Mouse (Mus musculus): ENCODE results near the gene Capza1. TPM values are rescaled to one million over a fixed set of nuclear protein-coding genes. Genes with fewer than 3 reads are reported as not detected.

Gene Capza1
- total RNA-seq, 2 experiments from 2014 or later = 39.2 to 56.7 TPM

DNA sequence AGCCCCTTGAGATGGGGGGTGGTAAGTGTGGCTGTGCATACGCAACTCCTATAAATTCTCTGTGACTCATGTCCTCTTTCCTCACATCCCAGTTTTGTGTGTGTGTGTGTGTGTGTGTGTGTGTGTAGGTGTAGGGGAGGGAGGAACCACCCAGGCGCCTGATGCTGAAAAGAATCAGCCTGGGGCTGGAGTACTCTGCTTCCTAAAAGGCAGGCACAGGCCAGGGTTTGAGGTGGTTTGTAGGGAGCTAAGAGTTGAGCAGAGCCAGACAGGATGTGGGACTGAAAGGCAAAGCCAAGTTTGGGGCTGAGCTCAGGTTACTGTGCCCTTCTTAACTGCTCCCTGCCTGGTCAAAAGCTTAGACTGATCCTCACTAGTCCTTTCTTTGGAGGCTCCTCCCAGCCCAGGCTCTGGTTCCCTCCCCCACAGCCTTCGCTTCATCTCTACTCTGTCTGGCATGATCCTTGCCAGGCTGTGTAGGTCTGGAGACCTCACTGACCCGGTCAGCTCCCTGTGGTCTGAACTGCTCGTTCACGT, 73.8 kb downstream of the Capza1 start:
- DNase-seq (ENCODE audit: low spot score in 2 of 2) = peak in 1 of 2 experiments; percentile 39

DNA sequence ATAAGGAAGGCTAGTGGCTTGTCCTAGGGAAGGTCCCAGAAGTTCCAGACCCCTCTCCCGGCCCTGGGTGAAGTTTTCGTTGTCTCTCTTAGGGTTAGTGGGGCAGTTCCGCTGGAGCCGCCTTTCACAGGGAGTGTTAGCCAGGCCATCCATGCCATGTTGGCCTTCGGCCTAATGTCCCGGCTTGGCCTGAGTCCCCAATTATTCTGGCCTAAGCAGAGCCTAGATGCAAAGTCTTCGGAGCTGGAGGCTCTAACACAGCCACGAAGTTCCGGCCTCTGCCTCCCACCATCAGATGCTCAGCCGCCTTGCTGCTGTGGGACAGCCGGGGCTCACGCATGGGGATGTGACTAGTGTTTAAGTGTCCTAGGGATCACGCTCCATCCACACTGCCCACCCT, 74.5 kb downstream of the Capza1 start:
- DNase-seq (ENCODE audit: low spot score in 2 of 2) = peak; percentile 23 to 45

DNA sequence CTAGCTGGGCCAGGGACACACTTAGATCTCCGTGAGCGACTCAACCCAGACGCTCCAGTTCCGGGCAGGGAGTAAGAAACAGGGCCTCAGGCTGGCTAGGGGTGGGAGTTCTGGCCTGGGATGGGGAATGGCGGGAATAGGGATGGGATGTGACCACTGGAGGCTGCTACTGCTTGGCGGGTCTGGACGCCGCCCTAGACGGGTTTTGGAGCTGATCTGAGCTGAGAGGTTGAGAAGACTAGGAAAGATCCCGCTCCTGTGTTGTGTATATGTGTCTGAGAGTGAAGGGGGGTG, 75.0 kb downstream of the Capza1 start:
- DNase-seq (ENCODE audit: low spot score in 2 of 2) = peak in 1 of 2 experiments; percentile 19

- DNase-seq (ENCODE audit: low spot score in 2 of 2) = peak; percentile 74 to 82
Measured at GRCm38 (mm10) chr3:104788561-104789311, 75.6 kb downstream of the Capza1 start.

DNA sequence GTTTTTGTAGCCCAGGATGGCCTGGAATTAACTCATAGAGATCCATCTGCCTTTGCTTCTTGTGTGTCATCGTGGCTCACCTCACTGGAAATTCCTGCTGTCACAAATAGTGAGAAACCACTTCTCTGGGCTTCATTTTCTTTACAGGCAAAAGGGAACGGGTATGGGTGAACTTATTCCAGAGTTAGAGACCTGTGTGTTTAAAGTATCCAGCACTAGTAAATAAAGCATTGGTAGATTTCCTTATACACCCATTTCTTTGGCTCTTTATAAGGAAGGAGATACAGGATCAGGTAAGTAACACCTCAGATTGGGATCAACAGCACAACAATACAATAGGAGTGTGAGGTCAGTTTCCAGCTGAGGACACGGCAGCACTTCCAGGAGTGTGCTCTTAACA, 76.2 kb downstream of the Capza1 start, which contains the start of gene Rhoc:
Gene Rhoc, plus strand, starts transcription at position 301 of the 400 bp plus-strand sequence.
- DNase-seq (ENCODE audit: low spot score in 2 of 2) = no peak

- DNase-seq (ENCODE audit: low spot score in 2 of 2) = no peak
Measured at GRCm38 (mm10) chr3:104785284-104785683, 79.0 kb downstream of the Capza1 start.

DNA sequence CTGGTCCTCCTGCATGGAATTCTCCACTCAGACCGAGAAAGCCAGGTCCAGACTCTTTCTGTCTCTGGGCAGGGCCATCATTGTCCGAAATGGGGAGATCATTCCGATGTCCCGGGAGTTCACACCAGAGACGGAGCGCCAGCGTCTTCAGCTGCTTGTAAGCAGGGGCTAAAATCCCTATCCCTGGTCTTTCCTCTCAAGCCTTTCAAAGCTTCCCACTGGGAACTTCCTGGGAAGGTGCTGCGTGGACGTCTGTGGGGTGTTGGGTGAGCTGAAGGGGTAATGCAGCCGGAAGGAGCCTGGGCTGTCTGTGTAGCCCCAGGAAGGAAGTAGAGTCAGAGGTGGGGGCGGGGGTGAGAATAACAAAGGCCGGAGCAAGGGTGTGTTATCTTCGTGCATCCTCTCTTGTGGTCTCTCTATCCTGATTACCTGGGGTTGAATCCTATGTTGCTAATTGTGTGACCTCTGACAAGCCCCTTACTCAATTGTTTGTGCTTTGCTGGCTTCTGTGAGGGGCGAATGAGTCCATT, 80.3 kb downstream of the Capza1 start:
- no peak for DNase-seq (ENCODE audit: low spot score in 2 of 2)

DNA sequence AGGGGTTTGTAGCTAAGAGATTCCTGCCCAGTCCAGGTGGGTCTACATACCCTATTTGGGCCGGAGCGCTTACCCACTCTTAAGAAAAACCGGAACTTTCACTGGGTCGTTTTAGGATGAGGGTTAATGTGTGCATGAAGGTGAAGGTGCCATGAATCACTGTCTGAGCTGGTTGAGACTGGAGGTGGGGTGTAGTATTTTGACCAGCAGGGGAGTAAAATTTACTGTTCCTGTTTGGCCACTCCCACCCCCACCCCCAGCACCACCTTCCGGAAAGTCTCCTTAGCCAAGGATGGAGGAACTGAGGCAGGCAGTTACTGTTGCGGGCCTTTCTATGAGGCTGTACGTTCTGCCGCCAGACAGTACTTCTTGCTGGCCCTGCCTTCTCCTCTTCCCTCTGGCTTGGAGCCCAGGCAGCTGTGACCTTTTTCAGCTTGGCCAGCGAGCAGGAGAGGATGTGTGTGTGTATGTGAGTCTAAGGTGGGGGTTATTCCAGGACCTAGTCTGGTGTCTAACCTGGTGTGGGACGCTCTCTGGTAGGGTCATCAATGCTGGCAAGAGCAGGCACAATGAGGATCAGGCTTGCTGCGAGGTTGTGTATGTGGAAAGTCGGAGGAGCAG, 82.1 kb downstream of the Capza1 start:
- DNase-seq (ENCODE audit: low spot score in 2 of 2) = no peak

GRCm38 (mm10) chr3:104781471-104781903, 82.8 kb downstream of the Capza1 start, which contains the start of gene Fam19a3:
Gene Fam19a3, minus strand, starts transcription at chr3:104781840.
- DNase-seq (ENCODE audit: low spot score in 2 of 2) = no peak

DNA sequence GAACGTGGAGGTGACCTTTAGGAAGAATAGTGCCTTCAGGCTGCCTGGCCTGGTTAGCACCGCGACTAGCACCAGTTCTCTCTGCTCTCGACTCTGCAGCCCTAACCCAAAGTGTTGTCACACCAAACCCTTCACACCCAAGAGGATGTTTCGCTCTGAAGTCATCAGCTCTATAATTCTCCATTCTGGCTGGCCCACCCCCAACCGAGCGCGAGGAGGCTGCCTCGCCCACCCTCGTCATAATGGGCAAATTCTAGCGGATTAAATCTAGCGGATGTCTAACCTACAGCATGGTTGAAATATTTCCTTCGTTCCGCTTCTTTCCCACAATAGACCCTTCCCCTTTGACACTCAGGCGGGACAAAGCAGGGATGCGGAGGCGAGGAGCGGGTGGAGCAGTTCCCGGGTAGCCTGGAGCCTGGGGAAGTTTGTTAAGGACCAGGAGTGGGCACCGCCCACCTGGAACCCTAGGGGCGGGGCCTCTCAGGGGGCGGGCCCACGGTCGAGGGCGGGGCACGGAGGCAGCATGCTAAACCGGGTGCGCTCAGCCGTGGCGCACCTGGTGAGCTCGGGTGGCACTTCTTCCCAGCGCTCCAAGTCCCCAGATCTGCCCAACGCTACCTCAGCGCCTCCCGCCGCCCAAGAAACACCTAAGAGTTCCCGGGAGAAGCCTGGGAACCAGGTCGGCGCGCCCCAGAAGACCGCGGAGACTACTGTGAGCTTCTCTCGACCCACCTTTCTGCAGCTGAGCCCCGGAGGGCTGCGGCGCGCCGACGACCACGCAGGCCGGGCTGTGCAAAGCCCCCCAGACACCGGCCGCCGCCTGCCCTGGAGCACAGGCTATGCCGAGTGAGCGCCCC, 83.5 kb downstream of the Capza1 start, which contains the start of gene Ppm1j:
Gene Ppm1j, plus strand, starts transcription at position 496 of the 860 bp plus-strand sequence.
- peak in 1 of 2 experiments; percentile 35 for DNase-seq (ENCODE audit: low spot score in 2 of 2)

DNA sequence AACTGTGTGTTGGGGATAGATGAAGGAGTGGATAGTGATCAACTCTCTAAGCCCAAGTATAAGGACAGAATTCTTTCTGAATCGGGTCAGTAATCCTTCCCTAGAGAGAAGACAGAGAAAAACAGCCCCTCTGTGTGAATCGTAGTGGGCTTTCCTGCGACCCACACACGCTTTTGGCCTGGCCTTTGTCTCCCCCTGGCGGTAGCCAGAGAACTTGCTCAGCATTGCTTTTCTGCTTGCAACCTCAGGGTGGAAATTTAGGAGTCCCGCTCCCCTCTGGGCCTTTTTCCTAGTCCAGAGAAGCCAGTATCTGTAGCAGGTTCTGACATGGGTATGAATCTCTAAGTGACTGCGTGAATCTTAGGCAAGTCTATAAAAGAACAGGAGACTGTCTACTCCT, 84.4 kb downstream of the Capza1 start:
- peak; percentile 81 to 82 for DNase-seq (ENCODE audit: low spot score in 2 of 2)

- DNase-seq (ENCODE audit: low spot score in 2 of 2) = peak in 1 of 2 experiments; percentile 47
Measured at GRCm38 (mm10) chr3:104777342-104777741, 87.0 kb downstream of the Capza1 start.

- no peak for DNase-seq (ENCODE audit: low spot score in 2 of 2)
Measured at GRCm38 (mm10) chr3:104773301-104773700, 91.0 kb downstream of the Capza1 start.

Other genes with a start within 250 kb of the Capza1 start
- 10 to 100 TPM; 76.3 to 82.4 TPM for gene Slc16a1, start 225.8 kb downstream of the Capza1 start, total RNA-seq (2021)
- 1 to 10 TPM in 1 of 2 experiments, under 1 TPM in 1; 0.76 to 1.0 TPM for gene Ppm1j, start 83.4 kb downstream of the Capza1 start, total RNA-seq (2021)
- not detected for gene Fam19a3, start 82.7 kb downstream of the Capza1 start, total RNA-seq (2021)
- 10 to 100 TPM; 37.2 to 39.2 TPM for gene Rhoc, start 76.1 kb downstream of the Capza1 start, total RNA-seq (2021)
- gene Mov10, start 45.9 kb downstream of the Capza1 start, total RNA-seq (2021) = 10 to 100 TPM in 1 of 2 experiments, 1 to 10 TPM in 1; 9.1 to 11.4 TPM
- gene St7l, start 500 bp downstream of the Capza1 start, total RNA-seq (2021) = 10 to 100 TPM; 24.4 to 37.5 TPM
- gene Wnt2b, start 97.4 kb upstream of the Capza1 start, total RNA-seq (2021) = under 1 TPM; 0.74 to 0.89 TPM
- gene Cttnbp2nl, start 188.6 kb upstream of the Capza1 start, total RNA-seq (2021) = 10 to 100 TPM; 38.0 to 46.6 TPM
- gene 4930564D02Rik, start 202.3 kb upstream of the Capza1 start, total RNA-seq (2021) = not detected

Measured in layer of hippocampus, postnatal 10 days (tissue).